Mouse (Mus musculus) heart, postnatal 0 days (tissue): ENCODE results near the gene Daam1.

Experiments
- CTCF ChIP-seq: IDR thresholded peaks from 2 replicates; pipeline ENCODE4 v1.5.1; 2016; ENCODE audit warnings: antibody characterized with exemption, control low read depth, low read depth
- EP300 ChIP-seq: IDR thresholded peaks from 2 replicates; pipeline ENCODE4 v1.6.1; 2016; ENCODE audit warnings: antibody characterized with exemption, low read depth

- TF ChIP-seq CTCF (no peak), EP300 (no peak)
These were observed 739 bp upstream of the Daam1 start for GRCm38 (mm10) chr12:71830139-71830538.
